Mouse (Mus musculus): ENCODE measurements around the gene Tes.
"Not testable (repeated sequence)": the region's sequence is repeated elsewhere in the genome, so short reads cannot be mapped to it uniquely, and the experiment has no call there.

Gene Tes

DNA sequence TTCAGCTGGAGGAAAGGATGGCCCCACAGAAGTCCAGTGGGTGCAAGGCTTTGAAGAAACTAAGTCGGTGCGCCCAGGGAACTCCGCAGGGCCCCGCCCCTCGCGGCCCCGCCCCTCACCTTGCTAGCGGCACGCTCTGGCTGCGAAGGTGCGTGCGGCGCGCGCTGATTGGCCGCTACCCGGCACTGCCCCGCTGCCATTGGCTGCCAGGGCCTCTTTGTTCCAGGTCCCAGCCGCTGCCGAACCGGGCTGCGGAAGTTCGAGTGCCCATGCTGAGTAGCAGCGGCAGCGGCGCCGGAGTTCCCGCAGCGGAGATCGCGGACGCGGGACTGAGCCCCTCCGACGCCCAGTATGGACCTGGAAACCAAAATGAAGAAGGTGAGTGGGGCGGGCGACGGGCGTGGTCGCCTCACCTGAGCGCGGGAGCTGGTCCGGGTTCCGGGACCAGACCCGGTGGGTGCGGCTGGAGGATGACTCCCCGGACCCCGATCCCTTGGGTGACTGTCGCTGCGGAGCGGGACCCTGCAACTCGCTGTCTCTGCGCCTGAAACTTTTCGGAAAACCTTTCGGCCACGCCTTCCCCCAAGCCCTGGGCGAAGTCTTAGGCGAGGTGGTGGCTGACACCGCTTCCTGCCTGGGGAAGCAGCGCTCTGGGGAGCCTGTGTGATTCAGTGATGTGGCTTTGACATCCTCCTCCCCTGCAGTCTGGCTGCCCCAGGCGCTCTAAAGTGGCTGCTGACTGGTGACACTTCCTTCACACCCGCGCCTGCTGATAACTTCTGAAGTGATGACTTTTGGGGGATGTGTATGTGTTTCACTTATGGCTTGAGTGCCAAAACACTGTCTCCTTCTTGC lies at the start of gene Tes:
TSS of gene Tes (plus strand) at position 214 of the 855 bp plus-strand sequence.
- peak; percentile 72 to 74 for DNase-seq (ENCODE audit: low spot score in 2 of 2)

DNA sequence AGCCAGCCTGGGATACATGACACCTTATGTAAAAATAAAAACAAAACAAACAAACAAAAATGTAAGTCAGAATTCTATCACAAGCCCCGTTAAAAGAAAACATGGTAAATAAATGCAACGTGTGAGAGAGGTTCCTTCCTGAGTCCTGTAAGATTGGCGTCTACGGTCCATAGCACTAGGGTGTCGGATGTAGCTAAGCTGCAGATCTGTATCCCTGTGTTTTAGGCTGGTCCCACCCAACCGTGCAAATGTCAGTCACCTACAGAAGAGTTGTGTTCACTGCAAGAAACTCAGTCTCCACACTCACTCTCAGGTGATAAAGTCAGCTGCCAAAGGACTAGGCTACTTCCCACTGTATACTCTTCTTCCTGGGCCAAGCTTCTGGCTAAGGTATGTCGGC lies 39.1 kb upstream of the Tes start:
- no peak for DNase-seq (ENCODE audit: low spot score in 2 of 2)

DNA sequence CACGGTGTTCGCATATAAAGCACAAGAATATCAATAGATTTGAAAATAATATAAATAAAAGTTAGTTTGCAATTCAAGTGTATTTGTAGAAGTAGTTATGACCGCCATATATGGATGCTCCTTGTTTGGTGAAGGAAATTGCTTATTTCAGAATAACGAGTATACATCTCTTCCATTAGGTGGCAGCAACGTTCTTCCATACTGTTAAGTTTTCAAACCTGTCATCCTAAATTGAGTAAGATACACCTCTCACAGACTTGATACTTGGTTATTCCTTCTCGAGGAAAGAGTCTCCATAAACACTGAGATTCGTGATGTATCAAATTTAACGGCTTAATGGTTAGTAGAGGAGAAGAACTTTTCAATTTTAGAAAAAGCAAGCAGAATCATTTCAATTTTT lies 37.4 kb upstream of the Tes start:
- no peak for DNase-seq (ENCODE audit: low spot score in 2 of 2)

DNA sequence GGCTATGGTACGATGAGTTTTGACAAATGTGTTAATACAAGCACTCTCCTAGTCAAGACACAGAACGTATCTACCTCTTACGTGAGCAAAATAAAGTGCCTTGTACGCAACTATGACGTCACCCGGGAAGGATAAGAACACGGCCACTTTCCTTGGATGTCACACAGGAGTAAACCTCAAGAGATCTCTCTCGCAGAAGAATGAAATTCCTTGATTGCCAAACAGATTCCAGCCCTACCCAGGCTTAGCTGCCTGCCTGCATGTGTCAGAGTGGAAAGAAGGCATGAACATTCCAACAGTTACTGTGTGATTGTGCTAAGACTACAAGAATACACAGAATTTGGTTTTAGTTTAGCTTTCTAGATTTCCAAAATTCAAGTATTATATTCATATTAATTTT lies 36.1 kb upstream of the Tes start:
- DNase-seq (ENCODE audit: low spot score in 2 of 2), result no peak

DNA sequence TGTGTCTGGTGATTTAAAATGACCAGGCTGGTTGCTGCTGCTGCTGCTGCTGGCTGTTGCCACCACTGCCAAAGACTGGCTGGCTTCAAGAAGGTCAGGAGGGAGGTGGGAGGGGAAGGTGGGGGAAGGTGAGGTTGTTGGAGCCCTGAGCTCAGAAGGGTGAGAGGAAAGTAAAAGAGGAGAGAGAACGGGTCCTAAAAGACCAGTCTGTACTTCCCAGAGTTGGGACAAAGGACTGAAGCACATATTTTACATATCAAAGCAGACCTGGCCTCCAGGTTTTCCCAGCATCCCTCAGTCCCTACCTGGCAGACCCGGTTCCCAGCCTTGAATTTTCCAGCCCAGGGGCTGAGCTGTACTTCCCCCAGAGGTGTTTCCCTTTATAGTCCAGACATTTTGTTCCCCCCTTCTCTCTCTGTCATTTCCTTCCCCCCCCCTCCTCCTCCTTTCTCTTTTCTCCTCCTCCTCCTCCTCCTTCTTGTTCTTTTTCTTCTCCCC lies 32.7 kb upstream of the Tes start:
- no peak for DNase-seq (ENCODE audit: low spot score in 2 of 2)

DNA sequence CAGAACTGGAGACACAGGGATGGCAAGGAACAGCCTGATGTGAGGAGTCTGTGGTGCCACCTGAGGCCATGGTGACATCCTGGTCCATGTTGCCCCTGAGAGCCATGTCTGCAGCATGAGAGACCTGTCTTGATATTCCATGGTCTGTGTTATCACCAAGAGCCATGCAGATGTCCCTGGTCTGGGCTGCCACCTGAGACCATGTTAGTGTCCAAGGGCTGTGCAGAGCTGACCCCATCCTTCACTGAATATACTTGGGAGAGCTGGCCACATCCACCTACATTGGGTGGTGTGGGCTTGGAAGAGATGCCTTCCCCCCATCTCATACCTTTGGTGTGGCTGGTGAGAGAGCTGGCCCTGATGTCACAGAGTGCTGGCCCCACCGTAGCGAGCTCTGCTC lies 30.9 kb upstream of the Tes start:
- no peak for DNase-seq (ENCODE audit: low spot score in 2 of 2)

DNA sequence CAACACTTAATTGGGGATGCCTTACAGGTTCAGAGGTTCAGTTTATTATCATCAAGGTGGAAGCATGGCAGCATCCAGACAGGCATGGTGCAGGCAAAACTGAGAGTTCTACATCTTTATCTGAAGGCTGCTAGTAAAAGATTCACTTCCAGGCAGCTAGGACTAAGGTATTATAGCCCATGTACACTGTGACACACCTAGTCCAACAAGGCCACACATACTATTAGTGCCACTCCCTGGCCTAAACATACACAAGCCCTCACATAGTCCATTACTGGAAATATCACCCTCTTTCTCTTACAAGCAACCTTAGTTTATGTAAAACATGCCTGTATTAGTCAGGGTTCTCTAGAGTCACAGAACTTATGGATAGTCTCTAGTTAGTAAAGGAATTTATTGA lies 29.7 kb upstream of the Tes start:
- no peak for DNase-seq (ENCODE audit: low spot score in 2 of 2)

DNA sequence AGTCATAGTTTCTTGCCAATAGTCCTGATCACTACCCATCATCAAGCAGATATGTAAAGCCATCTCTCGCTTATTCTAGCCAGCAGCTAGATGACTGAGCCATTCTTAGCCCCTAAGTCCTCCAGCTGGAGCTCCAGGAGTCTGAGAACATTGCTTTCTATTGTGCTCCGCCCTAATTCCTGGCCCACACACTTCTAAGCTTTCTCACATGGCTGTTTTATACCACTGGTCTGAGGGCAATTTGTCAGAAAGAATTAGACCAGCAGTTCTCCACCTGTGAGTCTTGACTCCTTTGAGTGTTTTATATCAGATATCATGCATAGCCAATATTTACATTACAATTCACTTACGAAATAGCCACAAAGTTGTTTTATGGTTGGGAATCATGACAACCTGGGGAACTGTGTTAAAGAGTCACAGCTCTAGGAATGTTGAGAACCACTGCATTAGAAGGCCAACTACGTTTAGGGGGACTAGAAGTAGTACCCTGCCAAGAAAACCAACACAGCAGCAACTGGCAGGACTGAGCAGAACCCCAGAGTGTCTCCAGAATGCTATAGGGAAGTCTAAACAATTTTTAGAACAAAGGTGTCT lies 13.4 kb upstream of the Tes start:
- DNase-seq (ENCODE audit: low spot score in 2 of 2), result no peak

DNA sequence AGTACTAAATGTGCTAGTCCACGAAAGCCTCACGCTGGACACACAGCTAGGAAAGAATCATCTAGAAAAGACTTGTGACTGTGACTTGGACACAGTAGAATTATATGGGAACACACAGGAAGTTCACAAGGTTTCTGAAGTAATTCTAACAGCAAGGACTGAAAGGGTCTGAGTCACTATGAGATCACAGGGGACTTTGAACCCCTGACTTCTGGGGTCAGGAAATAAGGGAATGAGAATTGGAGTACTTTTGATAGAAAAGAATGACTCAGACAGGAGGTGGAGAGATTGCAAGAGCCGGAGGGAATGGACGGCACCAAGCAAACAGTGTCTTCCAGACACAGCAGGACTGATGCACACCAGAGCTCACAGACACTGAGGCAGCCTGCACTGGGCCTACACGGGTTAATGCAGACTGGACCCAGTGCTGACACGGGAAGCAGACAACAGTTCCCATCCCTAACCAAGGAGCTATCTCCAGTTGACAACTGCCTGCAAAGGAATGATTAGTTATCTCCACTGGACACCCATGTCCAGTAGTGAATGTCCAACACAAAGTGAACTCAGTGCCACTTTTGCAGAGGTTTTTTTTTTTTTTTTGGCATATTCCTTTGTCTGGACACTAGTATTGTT lies 11.8 kb upstream of the Tes start:
- no peak for DNase-seq (ENCODE audit: low spot score in 2 of 2)

DNA sequence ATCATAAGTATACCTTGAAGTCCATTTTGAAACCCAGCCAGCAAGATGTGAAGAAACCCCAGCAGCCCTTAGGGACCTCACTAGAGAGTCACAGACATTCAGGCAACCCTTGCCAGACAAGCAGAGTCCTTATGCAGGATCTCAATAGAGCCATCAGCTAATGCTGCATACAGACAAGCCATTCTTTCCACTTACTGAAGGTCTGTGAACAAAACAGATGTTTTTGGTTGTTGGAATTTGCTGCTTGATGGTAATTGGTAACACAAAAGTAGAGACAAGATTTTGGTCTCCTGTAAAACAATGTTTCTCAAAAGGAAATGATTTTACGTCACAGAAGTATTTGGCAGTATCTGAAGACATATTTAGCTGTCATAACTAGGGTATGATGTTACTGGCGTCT lies 10.2 kb upstream of the Tes start:
- no peak for DNase-seq (ENCODE audit: low spot score in 2 of 2)

DNA sequence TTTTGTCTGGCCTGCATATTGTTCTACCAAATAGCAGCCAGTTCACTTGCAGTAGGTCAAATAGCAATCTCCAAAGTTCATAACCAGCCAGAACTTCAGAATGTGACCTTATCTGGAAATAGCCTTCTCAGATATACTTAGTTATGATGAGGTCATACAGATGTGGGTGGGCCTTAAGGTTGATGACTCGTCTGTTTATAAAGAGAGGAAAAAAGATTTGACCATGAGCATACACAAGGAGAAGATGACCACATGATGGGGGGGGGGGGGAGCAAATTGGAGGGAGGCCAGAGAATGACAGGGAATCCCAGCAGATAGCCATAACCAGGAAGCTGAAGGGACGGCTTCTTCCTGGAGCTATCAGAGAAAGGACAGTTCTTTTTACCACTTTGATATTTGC lies 9.3 kb upstream of the Tes start:
- no peak for DNase-seq (ENCODE audit: low spot score in 2 of 2)

DNA sequence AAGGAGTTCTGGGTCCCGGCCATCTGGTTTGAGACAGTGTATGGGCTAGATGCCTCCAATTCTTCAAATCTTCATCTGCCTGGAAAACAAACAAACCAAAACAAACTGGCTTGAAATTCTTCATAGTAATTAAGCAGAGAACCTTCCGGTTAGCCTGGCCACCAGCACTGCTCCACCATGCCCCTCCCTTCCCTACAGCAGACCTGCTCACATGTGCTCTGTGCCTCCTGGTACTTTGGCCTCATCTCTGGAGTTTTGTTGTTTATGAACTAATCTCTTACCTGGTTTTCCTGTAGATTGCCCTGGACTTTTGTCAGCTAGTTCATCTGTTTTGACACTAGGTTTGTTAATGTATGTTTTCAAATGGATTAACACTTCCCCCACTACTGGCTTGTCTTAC lies 5.4 kb upstream of the Tes start:
- no peak for DNase-seq (ENCODE audit: low spot score in 2 of 2)

DNA sequence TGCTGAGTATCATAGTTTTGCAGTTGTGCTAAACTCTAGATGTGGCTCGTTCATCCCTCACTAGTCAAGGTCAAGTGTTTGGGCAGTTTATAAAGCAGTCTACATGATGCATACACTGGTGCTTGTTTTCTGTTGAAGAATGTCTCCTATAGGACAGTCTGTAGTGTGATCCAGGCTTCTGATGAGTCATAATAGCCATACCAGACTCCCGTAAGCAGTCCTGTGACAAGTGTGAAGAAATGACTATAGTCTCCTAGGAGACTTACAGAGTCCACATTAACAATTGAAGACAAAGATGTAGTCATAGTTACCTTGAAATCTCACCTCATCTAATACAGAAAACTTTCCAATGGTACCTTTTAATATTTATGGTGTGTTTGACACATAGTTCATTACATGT lies 4.8 kb upstream of the Tes start:
- no peak for DNase-seq (ENCODE audit: low spot score in 2 of 2)

DNA sequence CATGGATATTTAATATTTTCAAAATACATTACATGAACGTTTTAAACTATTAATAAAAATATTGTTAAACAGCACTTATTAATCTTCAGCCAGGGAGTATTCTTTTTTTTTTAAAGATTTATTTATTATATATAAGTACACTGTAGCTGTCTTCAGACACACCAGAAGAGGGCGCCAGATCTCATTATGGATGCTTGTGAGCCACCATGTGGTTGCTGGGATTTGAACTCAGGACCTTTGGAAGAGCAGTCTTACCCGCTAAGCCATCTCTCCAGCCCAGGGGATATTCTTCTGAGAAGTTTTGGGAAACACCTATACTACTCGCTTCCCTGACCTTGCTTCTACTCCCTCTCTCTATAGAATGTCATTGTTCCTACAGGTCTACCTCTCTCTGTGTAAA lies 3.1 kb upstream of the Tes start:
- DNase-seq (ENCODE audit: low spot score in 2 of 2), result not testable (repeated sequence)

DNA sequence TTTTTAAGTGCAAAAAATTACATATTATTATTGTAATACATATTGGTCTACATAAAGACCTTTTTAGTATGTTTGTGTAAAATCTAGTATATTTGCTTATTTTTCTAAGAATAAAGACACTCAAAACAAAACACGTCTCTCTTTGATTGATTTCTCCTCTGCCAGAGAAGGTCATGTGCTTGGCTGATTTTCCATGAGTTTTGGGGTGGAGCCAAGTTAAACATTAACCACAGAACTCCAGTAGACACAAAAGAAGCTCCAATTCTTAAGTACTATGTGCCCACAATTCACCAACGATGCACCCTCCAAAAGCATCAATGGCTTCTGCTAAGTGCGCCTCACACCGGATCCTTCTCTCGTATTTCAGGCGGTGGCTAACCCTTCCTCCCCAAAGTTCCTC lies 2.6 kb upstream of the Tes start:
- no peak for DNase-seq (ENCODE audit: low spot score in 2 of 2)

DNA sequence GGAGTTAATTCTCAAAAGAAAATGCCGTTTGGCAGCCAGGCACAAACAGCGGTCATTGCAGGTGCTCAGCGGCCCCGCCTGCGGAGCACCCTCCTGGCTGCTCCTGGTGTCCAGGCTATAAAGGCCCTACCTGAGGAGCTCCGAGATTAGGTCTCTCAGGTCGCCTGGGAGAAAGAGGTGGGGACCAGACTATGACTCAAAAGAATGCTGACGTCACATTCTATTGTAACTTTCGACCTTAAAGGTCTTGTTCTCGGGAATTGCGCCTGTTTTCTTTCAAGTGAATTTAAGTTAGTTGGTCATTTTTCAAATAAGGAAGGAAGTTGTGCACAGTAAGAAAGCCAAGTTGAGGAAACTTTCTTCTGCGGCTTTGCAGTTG lies 831 bp downstream of the Tes start:
- no peak for DNase-seq (ENCODE audit: low spot score in 2 of 2)

DNA sequence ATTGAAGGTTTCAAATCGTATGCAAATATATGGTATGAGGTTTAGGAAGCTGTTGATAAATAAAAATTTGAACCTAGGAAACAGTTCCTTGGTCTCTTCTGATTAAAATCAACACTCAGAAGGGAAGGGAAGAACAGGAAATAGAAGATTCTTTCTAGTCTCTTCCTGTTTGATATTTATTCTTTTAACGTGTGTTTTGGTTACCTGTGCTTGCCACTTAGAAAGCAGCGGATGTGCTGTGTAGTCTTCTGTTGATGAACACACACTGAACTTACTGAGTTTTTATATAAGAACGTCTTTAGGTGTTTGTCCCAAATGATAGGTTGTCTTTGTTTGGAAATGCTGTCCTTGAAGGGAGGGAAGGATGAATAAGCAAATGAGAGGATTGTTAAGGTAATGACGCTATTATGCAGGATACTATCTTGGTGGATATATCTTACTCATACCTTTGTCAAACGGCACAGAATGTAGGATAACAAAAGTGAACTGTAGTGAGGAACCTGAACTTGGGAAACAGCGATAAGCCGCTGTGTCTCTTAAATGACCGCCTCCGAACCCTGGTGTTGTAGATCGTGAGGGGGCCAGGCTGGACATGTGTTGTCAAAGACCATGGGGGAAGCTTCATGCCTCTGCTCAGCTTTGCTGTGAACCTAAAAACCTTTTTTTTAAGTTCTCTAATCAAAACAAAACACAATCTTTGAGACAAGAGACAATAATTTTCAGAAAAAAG lies 1.4 kb downstream of the Tes start:
- DNase-seq (ENCODE audit: low spot score in 2 of 2), result no peak

DNA sequence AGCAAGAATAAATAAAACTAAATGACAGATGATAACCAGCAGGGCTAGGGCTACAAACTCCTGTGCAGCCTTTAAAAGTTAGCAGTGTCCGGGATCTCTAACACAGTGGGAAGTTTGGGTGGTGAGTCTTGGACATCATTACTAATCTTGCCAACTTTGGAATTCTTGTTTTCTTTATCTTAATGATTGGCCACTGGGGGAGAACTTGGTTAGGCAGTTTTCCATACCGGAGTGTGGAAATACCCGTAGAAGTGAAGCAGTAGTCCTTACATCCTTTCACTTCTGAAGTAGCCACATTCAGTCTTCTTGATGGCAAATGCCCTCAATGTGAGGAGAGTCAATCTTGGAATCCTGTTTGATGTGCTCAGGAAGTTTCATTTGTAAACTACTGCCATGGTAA lies 7.0 kb downstream of the Tes start:
- no peak for DNase-seq (ENCODE audit: low spot score in 2 of 2)

DNA sequence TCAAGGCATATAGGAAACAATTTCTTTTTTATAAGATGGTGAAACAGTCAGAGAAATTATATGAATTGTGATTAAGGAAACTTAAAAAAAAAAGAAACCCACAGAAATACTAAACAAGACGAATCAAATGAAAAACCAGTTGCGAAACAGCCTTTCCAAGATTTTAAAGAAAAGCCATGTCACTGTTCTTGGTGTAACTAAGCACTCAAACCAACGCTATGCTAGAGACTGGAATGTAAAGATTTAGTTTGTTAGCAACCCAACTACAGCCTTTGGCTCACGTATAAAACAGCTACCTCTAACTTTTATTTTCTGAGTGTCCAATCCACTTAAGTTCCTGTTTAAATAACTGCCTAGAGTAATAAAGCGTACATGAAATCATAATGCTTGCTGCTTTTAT lies 7.4 kb downstream of the Tes start:
- no peak for DNase-seq (ENCODE audit: low spot score in 2 of 2)

DNA sequence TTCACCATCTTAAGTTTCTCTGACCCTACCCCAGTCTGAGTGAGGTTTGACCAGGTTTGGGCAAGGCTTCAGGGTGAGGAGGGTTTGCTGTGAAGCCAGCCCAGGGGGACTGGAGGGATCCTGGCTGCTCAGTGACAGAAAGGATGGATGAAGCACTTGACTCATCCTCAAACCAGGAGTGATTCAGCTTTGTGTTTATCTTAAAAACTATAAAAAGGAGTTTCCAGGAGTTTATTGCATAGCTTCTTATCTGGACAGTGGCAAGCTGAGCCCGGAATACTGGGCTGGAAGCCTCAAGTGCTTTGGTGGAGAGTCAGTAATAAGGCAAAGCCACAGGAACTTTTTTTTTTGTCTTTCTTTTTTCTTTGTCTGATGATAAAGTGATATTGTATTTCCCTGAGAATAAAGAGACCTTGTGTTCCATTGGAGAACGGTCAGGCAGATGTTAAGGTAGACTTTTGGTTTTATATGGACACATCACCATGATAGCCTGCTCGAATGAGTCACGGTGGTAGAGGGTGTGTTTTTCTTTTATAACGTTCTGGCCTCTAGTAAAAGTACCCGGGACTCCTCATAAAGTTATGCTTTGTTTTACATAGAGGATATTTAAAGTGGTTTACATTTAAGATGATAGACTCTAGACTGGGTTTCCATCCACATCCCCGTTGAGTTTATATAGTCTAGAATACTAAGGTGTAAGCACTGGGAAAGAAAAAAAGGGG lies 8.0 kb downstream of the Tes start:
- DNase-seq (ENCODE audit: low spot score in 2 of 2), result no peak

DNA sequence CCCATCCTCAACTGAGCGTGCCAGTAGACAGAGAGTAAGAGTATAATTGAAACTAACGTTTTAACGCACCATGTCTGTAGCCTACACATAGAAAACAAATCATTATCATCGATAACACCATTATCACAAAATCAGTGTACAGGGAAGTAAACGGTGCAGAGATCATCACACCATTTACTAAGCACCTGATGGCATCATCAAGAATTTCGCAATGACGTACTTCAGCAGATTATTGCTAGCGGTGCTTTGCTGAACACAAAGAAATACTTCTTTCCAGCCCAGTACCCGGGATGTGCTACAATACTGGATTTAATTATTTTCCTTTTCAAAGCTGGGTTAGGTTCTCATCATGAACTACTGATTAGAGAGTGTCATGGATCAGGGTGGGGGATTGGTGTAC lies 12.3 kb downstream of the Tes start:
- no peak for DNase-seq (ENCODE audit: low spot score in 2 of 2)

DNA sequence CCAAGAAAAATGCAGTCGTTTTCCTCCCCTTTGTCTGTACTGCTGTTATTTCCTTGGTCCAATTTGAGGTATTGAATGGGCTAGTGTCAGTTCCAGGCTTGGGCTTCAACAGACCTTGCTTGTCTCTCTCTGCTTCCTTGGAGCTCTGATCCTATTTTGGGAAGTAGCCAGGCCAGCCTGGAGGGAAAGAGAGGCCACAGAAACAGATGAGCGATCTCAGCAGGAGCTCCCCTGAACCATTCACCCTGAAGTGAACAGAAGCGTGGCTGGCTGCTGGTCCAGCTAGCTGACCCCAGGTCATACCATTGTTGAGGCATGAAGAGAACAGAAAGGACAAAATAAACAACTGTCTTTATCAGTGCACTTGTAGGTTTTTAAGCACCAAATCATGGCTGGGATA lies 12.8 kb downstream of the Tes start:
- DNase-seq (ENCODE audit: low spot score in 2 of 2), result no peak
